Mouse (Mus musculus): ENCODE data around the gene Igfbp2. TPM values are rescaled to one million over a fixed set of nuclear protein-coding genes. Genes with fewer than 3 reads are reported as not detected.

Gene Igfbp2
- polyA plus RNA-seq, 1 experiment from 2014 or later = 51.4 TPM

DNA sequence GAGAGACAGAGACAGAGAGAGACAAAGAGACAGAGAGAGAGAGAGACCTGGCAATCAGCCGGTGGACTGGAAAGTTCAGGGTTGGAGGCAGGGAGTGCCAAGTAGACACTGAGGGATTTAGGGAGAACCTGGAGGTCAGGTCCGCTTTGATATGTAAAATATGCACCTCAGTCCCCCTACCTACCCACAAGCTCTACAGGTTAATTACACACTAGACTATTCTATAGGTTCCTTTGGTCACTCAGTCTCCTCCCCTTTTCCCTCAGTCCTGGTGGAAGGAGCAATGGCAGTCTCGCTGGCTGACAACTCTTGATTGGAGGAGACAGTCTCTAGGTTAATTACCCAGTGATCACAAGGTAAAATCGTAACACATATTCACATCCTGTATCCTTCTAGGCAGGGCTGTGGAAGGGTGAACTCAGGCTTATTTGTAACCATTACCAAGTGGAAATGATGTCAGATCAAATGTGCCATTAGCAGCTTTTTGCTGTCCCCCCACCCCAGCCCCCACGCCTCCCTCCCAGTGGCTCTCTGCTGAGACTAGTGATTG, 11.1 kb upstream of the Igfbp2 start:
- Histone ChIP-seq H3K27ac (ENCODE audit: low read length) (no peak overlapping the region), H3K27me3 (replicated peaks; ENCODE audit: insufficient read depth, low read length) (no peaks in the 10 kb centered on the region), H3K9me3 (ENCODE audit: low read length) (no peaks in the 10 kb centered on the region), H3K4me3 (ENCODE audit: low read depth, low read length) (no peak overlapping the region), H3K36me3 (ENCODE audit: insufficient read depth, low read length) (no peaks in the 10 kb centered on the region), H3K9ac (replicated peaks; ENCODE audit: low read depth) (no peak overlapping the region), H3K4me1 (ENCODE audit: insufficient read depth, low read depth, low read length) (no peaks in the 10 kb centered on the region), H3K4me2 (replicated peaks; ENCODE audit: low read depth, low read length) (no peak overlapping the region)
- TF ChIP-seq CTCF (IDR thresholded peaks at IDR 0.05) (no peak), EP300 (IDR thresholded peaks at IDR 0.05) (no peak)
- DNase-seq (ENCODE audit: low spot score) (no peak), ATAC-seq (no peak)
- 51% methylated on average over 5 of the region's 5 CpGs for WGBS

DNA sequence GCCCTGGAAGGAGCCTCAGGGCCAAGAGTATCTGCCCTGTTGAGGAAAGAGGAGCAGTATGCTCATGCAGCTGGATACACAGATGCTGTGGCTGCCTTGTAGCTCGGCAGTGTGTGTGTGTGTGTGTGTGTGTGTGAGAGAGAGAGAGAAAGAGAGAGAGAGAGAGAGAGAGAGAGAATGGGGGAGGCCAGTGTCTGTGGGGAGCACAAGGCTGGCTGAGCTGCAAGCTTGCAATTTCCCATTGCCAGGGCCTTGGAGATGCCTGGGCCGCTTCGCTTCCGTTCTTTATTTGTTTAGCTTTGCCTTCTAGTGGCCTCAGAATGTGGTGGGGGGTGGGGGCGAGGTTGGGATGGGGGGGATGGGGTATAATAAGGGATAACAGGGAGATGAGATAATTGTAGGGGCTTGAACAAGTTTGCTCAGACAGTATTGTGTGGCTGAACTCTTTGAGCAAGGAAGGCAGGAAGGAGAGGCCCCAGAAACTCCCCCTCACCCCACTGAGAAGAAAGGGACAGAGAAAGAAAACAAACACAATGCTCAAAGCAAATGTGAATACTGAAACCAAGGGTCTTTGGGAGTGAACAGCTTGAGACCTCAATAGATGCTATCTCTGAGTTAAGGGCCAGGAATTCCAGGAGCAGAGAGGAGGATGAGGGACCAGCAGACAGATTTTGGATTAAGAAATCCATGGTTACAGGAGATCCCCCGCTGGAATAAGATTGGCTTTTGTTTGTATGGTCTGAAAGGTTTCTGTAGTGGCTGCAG, 10.5 kb upstream of the Igfbp2 start:
- no peak overlapping the region for H3K9ac ChIP-seq (replicated peaks; ENCODE audit: low read depth)
- 12% methylated on average over 6 of the region's 6 CpGs for WGBS

DNA sequence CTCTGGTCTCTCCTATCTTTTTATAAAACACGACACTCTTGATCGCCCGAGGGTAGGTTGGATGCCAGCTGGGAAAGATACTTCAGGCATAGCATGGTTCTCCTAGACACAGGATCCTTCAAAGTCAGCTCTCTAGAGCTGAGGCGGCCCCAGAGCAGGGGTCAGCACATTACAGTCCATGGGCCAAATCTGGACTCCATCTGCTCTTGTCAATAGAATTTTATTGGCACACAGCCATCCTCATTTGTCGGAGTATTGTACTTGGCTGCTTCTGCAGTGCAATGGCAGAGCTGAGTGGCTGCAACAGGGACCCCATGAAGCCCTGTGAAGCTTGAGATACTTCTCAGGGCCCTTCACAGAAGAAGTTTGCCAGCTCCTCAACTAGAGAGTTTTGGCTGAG, 9.1 kb upstream of the Igfbp2 start:
- Histone ChIP-seq H3K4me1 (ENCODE audit: insufficient read depth, low read depth, low read length) (no peaks in the 10 kb centered on the region), H3K9ac (replicated peaks; ENCODE audit: low read depth) (no peak overlapping the region), H3K27me3 (replicated peaks; ENCODE audit: insufficient read depth, low read length) (no peaks in the 10 kb centered on the region), H3K36me3 (ENCODE audit: insufficient read depth, low read length) (no peaks in the 10 kb centered on the region), H3K4me3 (ENCODE audit: low read depth, low read length) (no peak overlapping the region), H3K9me3 (ENCODE audit: low read length) (no peaks in the 10 kb centered on the region), H3K4me2 (replicated peaks; ENCODE audit: low read depth, low read length) (no peak overlapping the region), H3K27ac (ENCODE audit: low read length) (no peak overlapping the region)
- ATAC-seq (no peak; the same call in 1 of the 2 replicates), DNase-seq (ENCODE audit: low spot score) (no peak)
- TF ChIP-seq CTCF (IDR thresholded peaks at IDR 0.05) (no peak), EP300 (IDR thresholded peaks at IDR 0.05) (no peak)
- 30% methylated on average over 5 of the region's 5 CpGs for WGBS

More for the DNA sequence above, 10.5 kb upstream of the Igfbp2 start:
- DNase-seq (ENCODE audit: low spot score) (no peak), ATAC-seq (no peak)
- H3K4me1 ChIP-seq (ENCODE audit: insufficient read depth, low read depth, low read length) = no peaks in the 10 kb centered on the region
- H3K27ac ChIP-seq (ENCODE audit: low read length) = no peak overlapping the region
- H3K4me2 ChIP-seq (replicated peaks; ENCODE audit: low read depth, low read length) = no peak overlapping the region
- H3K9me3 ChIP-seq (ENCODE audit: low read length) = no peaks in the 10 kb centered on the region
- TF ChIP-seq EP300 (IDR thresholded peaks at IDR 0.05) (no peak), CTCF (IDR thresholded peaks at IDR 0.05) (no peak)
- no peaks in the 10 kb centered on the region for H3K36me3 ChIP-seq (ENCODE audit: insufficient read depth, low read length)
- no peak overlapping the region for H3K4me3 ChIP-seq (ENCODE audit: low read depth, low read length)
- no peaks in the 10 kb centered on the region for H3K27me3 ChIP-seq (replicated peaks; ENCODE audit: insufficient read depth, low read length)

DNA sequence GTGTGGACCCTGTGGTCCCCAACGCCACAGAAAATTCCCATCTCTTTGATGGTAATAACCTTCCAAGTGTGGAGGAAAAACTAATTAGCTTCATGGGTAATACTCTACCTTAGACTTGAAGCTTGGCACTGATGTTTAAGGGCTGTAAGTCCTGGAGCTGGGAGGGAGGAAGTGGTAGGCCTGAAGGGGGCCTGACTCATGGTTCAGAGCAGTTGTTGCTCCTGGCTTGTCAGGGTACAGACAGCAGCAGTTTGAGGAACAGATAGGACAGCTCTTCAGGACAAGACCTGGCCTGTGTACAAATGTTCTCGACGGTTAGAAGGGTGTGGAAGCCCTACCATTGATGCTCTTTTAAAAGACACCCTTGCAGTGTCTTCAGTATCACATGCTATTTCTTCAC, 8.7 kb upstream of the Igfbp2 start:
- Histone ChIP-seq H3K27me3 (replicated peaks; ENCODE audit: insufficient read depth, low read length) (no peaks in the 10 kb centered on the region), H3K36me3 (ENCODE audit: insufficient read depth, low read length) (no peaks in the 10 kb centered on the region), H3K9ac (replicated peaks; ENCODE audit: low read depth) (no peak overlapping the region), H3K27ac (ENCODE audit: low read length) (no peak overlapping the region), H3K4me1 (ENCODE audit: insufficient read depth, low read depth, low read length) (no peaks in the 10 kb centered on the region), H3K4me2 (replicated peaks; ENCODE audit: low read depth, low read length) (no peak overlapping the region), H3K9me3 (ENCODE audit: low read length) (no peaks in the 10 kb centered on the region), H3K4me3 (ENCODE audit: low read depth, low read length) (no peak overlapping the region)
- WGBS = 63% methylated on average over 3 of the region's 3 CpGs
- no peak for TF ChIP-seq CTCF (IDR thresholded peaks at IDR 0.05)
- TF ChIP-seq EP300 (IDR thresholded peaks at IDR 0.05) = no peak
- ATAC-seq = no peak
- no peak for DNase-seq (ENCODE audit: low spot score)

DNA sequence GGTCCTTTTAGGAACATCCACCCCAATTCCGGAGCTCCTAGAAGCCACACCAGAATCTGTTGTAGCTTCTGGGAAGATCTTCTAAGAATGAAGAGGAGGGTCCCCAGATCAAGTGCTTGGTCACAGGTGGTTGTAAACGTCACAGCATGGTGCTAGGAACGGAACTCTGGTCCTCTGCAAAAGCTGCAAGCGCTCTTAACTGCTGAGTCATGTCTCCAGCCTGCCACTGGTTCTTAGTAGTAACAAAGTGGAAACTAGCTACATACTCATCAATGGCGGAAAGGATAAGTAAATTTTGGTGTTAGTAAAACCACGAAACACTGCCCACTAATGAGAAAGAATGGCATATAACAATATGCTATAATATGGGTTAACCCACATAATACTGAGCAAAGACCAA, 4.3 kb upstream of the Igfbp2 start:
- H3K4me2 ChIP-seq (replicated peaks; ENCODE audit: low read depth, low read length) = no peak overlapping the region
- TF ChIP-seq EP300 (IDR thresholded peaks at IDR 0.05) (no peak), CTCF (IDR thresholded peaks at IDR 0.05) (no peak)
- H3K4me3 ChIP-seq (ENCODE audit: low read depth, low read length) = no peak overlapping the region
- peaks cover 3% of the 10 kb centered on the region; the same call in 1 of the 2 replicates for H3K27me3 ChIP-seq (replicated peaks; ENCODE audit: insufficient read depth, low read length)
- H3K27ac ChIP-seq (ENCODE audit: low read length) = no peak overlapping the region
- no peak overlapping the region for H3K9ac ChIP-seq (replicated peaks; ENCODE audit: low read depth)
- peaks cover 3% of the 10 kb centered on the region for H3K4me1 ChIP-seq (ENCODE audit: insufficient read depth, low read depth, low read length)
- ATAC-seq (no peak), DNase-seq (ENCODE audit: low spot score) (no peak)
- WGBS = 82% methylated on average over 6 of the region's 6 CpGs
- no peaks in the 10 kb centered on the region for H3K36me3 ChIP-seq (ENCODE audit: insufficient read depth, low read length)
- H3K9me3 ChIP-seq (ENCODE audit: low read length) = no peaks in the 10 kb centered on the region

DNA sequence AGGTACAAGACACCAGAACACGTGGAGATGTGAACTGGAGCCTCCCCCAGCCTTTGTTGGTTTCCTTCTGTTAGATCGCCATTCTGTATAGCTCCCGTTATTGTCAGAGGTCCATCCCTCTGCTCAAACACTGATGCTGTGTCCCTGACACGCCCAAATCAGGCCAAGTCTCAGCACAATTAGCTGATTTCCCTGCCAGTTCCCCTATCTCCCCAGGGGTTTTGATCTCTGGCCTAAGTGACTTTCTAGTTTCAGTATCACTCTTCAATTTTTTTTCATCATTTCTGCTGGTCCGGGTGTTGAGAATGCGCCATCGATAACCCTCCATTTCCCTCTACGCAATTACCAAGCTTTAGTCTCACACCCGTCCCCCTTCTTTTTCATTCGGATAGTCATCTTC, 1.4 kb upstream of the Igfbp2 start:
- Histone ChIP-seq H3K9me3 (ENCODE audit: low read length) (no peaks in the 10 kb centered on the region), H3K4me1 (ENCODE audit: insufficient read depth, low read depth, low read length) (peaks cover 8% of the 10 kb centered on the region), H3K9ac (replicated peaks; ENCODE audit: low read depth) (no peak overlapping the region), H3K4me2 (replicated peaks; ENCODE audit: low read depth, low read length) (no peak overlapping the region), H3K27ac (ENCODE audit: low read length) (no peak overlapping the region), H3K27me3 (replicated peaks; ENCODE audit: insufficient read depth, low read length) (peaks cover 5% of the 10 kb centered on the region; the same call in 1 of the 2 replicates), H3K36me3 (ENCODE audit: insufficient read depth, low read length) (no peaks in the 10 kb centered on the region), H3K4me3 (ENCODE audit: low read depth, low read length) (no peak overlapping the region)
- ATAC-seq (no peak), DNase-seq (ENCODE audit: low spot score) (no peak)
- WGBS = 83% methylated on average over 10 of the region's 10 CpGs
- TF ChIP-seq EP300 (IDR thresholded peaks at IDR 0.05) (no peak), CTCF (IDR thresholded peaks at IDR 0.05) (no peak)

Measured in lung, postnatal 0 days (tissue).